Mouse (Mus musculus) erythroblast, embryonic 14.5 days (primary cell): ENCODE results near the gene Hcrtr1.

ENCODE experiments used
- GATA1 ChIP-seq: IDR thresholded peaks from 2 replicates; pipeline ENCODE4 v1.6.1; 2012; ENCODE audit warnings: low read length, inconsistent platforms, mixed read lengths
- TAL1 ChIP-seq: IDR thresholded peaks from 3 replicates; pipeline ENCODE4 v1.6.1; 2012; ENCODE audit warnings: low read length, inconsistent platforms, mixed read lengths

DNA sequence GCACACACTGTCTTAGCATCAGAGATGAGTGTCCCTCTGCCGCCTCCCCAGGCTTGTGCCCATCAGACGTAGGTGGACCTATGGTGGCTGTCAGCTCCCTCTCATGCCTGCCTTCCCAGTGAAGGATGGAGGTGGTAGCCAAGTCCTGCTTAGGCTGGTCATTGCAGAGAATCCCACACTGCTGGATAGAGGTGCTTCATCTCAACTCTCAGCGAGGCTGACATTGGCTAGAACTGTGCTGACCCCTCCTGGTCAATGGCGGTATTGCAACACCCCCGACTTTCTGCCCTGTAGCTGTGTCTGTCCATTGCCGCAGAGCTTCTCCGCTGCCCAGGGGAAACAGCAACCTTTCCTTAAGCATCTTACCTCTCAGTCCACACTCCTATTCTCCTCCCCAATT is 51.9 kb downstream of the Hcrtr1 start:
- TF ChIP-seq TAL1: no peak
- no peak for TF ChIP-seq GATA1
